Mouse (Mus musculus) T-cell, adult 2 months (primary cell): Measurements from ENCODE around the gene Tbpl2.

Source experiments
- DNase-seq: peaks from one replicate; pipeline ENCODE4 v3.0.0; 2022; ENCODE audit warnings: low spot score

Tbpl2 gene

GRCm38 (mm10) chr2:24096495-24096894 lies at the start of gene Tbpl2:
Gene Tbpl2, minus strand, starts transcription at chr2:24096595.
- no peak for DNase-seq

DNA sequence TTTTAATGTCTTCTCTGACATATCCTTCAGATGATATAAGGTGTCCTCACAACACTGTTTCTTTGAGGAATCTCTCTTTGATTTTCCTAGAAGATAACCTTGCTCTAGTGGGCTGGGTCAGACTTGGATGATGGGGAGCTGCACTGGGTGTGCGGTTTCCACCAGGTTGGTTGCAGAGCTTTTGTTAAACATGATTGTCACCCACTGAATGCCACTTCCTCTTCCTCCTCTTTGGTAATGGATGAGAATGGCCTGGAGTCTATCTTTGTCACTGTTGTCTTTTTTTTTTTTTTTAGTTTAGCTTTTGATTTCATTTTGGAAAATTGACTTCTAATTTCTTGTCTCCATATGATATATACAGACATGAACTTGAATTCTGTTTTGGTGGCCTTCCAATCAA lies 38.0 kb upstream of the Tbpl2 start:
- no peak for DNase-seq

GRCm38 (mm10) chr2:24109085-24109484 lies 12.7 kb upstream of the Tbpl2 start:
- no peak for DNase-seq

DNA sequence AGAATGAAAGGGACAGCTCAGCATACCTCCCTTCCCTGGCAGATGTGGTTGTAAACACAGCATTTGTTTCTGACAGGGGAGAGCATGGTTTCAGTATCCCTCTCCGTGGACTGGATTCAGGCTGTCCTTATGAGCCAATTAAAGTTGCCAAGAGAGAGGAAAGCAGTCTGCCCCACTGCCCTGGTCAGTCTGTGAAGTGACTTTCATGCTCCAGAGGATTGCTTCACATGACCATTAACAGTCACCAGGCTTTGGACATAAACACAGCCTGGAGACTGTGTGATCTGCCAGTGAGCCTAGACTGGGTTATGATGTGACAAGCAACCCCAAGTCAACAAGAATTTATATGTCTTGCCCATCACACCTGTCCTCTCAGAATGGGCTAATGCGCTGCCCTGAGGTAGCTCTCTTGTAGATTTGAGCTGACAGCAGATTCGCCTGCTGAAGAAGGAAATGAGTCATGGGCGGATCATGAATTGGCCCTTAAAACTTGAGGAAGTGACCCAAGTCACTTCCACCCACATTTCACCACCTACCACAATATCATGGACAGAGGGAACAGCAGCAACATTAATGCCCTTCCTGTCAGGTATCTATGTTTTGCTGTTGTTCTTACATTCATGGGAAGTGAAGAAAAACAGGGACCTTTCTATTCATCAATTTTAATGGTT lies 7.4 kb upstream of the Tbpl2 start:
- no peak for DNase-seq

DNA sequence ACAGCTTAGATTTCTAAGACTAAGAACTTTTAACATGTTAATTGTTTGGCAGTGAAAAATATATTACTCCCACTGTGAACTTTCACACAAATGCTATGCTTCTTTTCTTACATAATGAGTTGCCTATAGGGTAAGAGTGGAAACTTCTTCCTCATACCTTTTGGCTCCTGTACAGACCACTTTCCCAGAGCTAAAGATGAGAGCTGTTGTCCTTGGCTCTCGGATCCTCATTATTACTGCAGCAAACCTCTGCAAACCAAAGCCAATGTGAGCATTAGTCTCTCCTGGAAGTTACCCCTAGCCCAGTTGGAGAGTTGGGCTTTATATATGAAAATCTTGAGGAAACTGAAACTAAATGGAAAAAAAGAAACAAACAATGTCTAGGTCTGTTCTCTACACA lies 5.5 kb downstream of the Tbpl2 start:
- no peak for DNase-seq

GRCm38 (mm10) chr2:24050459-24050858 lies 45.9 kb downstream of the Tbpl2 start:
- no peak for DNase-seq

- no peak for DNase-seq
These were observed 46.9 kb downstream of the Tbpl2 start, which contains the start of gene Hnmt for GRCm38 (mm10) chr2:24049344-24049990. Gene Hnmt, minus strand, starts transcription at chr2:24049394.

DNA sequence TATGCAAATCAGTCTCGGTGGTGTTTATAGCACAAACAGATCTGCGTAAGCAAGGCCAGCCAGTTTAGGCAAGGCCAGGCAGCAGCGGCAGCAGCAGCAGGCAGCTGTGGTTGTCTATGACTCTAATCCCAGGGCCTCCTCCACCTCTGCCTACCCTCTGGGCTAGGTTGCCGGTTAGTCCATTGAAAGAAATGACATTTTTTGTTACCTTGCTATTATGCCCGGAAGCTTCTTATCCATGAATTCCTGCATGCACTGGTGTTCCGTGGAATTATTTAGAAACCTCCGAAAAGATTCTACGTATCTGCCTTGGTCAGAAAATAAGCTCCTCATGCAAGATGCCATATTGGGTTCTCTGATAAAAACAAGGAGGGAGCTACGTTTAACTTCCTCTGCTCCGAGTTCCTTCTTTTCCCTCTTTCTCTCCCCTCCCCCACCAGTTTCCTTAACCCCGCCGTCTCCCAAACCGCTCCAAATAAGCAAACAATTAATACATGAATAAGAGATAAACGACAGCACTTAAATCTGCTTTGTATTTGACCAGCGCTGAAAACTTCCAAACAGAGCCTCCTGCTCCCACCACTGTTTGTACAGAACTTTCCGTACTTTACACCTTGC lies 47.8 kb downstream of the Tbpl2 start:
- no peak for DNase-seq

- no peak for DNase-seq
These were observed 48.6 kb downstream of the Tbpl2 start for GRCm38 (mm10) chr2:24047551-24048479.

- DNase-seq, result no peak
These were observed 53.5 kb downstream of the Tbpl2 start for GRCm38 (mm10) chr2:24042901-24043300.

DNA sequence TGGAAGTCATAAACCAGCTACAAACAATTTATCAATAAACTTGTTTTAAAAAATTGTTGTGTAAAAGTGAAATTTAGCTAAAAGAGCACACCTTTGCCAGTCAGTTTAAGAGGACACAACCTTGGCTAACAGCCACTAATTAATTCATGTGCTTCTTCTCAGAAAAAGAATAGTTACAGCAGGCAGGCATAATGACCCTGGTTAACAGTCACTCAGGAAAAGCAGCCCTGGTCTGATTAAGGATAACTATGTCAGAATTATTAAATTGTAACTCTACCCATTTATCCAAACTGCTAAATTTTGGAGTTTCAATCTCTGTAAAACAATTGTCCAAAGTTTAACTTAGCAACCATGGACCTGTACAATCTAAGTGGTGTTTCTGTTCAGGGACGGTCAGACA lies 55.9 kb downstream of the Tbpl2 start:
- DNase-seq, result no peak
